Mouse (Mus musculus) megakaryocyte, embryonic 14.5 days (primary cell): ENCODE measurements around the gene Pitpnm3. TPM values are rescaled to one million over a fixed set of nuclear protein-coding genes. Genes with fewer than 3 reads are reported as not detected.

Source experiments
- H3K27me3 ChIP-seq: replicated peaks from 2 replicates; pipeline ENCODE3; 2012; ENCODE audit warnings: inconsistent platforms
- H3K36me3 ChIP-seq: replicated peaks from 2 replicates; pipeline ENCODE3; 2012; ENCODE audit warnings: low read length, inconsistent platforms, mixed read lengths
- H3K4me1 ChIP-seq: 2 replicates; pipeline ENCODE4 v1.6.1; 2012; ENCODE audit warnings: inconsistent platforms
- H3K4me3 ChIP-seq: replicated peaks from 2 replicates; pipeline ENCODE3; 2012; ENCODE audit warnings: moderate library complexity, mild to moderate bottlenecking, inconsistent platforms
- H3K9me3 ChIP-seq: 2 replicates; pipeline ENCODE4 v1.6.1; 2012; ENCODE audit warnings: inconsistent platforms
- FLI1 ChIP-seq: IDR thresholded peaks from 2 replicates; pipeline ENCODE4 v1.6.1; 2012; ENCODE audit warnings: low read length, inconsistent platforms, mixed read lengths
- GATA1 ChIP-seq: IDR thresholded peaks from 3 replicates; pipeline ENCODE4 v1.6.1; 2012; ENCODE audit warnings: mixed read lengths, low read length, inconsistent platforms, borderline replicate concordance
- polyA plus RNA-seq: library from polyadenylated mRNA; stranded (reverse); fragments of >175 nt; gene quantifications from 2 replicates; pipeline ENCODE4 v1.2.3, GENCODE M21; 2012; ENCODE audit warnings: low replicate concordance; ENCODE audit not compliant: insufficient read depth

Gene Pitpnm3
- polyA plus RNA-seq, 1 experiment: 0.07 TPM

GRCm38 (mm10) chr11:72156624-72157023, 21.0 kb upstream of the Pitpnm3 start:
- H3K36me3 ChIP-seq: peaks cover 86% of the 10 kb centered on the region
- no peaks in the 10 kb centered on the region for H3K27me3 ChIP-seq
- no peak overlapping the region for H3K4me3 ChIP-seq
- H3K4me1 ChIP-seq: no peaks in the 10 kb centered on the region; the same call in 1 of the 2 replicates
- no peak for TF ChIP-seq GATA1
- no peak for TF ChIP-seq FLI1
- no peaks in the 10 kb centered on the region for H3K9me3 ChIP-seq

- TF ChIP-seq GATA1: no peak
- no peak for TF ChIP-seq FLI1
- no peaks in the 10 kb centered on the region for H3K9me3 ChIP-seq
- H3K4me3 ChIP-seq: no peak overlapping the region
- H3K4me1 ChIP-seq: peaks cover 5% of the 10 kb centered on the region
- H3K36me3 ChIP-seq: peaks cover 80% of the 10 kb centered on the region
- no peaks in the 10 kb centered on the region for H3K27me3 ChIP-seq
Measured at GRCm38 (mm10) chr11:72155981-72156428, 20.4 kb upstream of the Pitpnm3 start.

- no peak overlapping the region for H3K4me3 ChIP-seq
- TF ChIP-seq FLI1 (no peak), GATA1 (no peak)
- H3K4me1 ChIP-seq: peaks cover 5% of the 10 kb centered on the region
- H3K9me3 ChIP-seq: no peaks in the 10 kb centered on the region
- no peaks in the 10 kb centered on the region for H3K27me3 ChIP-seq
- H3K36me3 ChIP-seq: peaks cover 76% of the 10 kb centered on the region
Measured at GRCm38 (mm10) chr11:72155186-72155980, 19.8 kb upstream of the Pitpnm3 start.

GRCm38 (mm10) chr11:72153122-72153862, 17.7 kb upstream of the Pitpnm3 start:
- peaks cover 5% of the 10 kb centered on the region for H3K4me1 ChIP-seq
- peaks cover 8% of the 10 kb centered on the region for H3K27me3 ChIP-seq
- no peaks in the 10 kb centered on the region for H3K9me3 ChIP-seq
- peaks cover 55% of the 10 kb centered on the region for H3K36me3 ChIP-seq
- H3K4me3 ChIP-seq: no peak overlapping the region
- TF ChIP-seq FLI1 (no peak), GATA1 (no peak)

- peaks cover 24% of the 10 kb centered on the region for H3K27me3 ChIP-seq
- H3K36me3 ChIP-seq: peaks cover 34% of the 10 kb centered on the region
- H3K9me3 ChIP-seq: no peaks in the 10 kb centered on the region
- no peak for TF ChIP-seq GATA1
- H3K4me1 ChIP-seq: peaks cover 8% of the 10 kb centered on the region
- H3K4me3 ChIP-seq: no peak overlapping the region
Measured at GRCm38 (mm10) chr11:72151120-72151519, 15.5 kb upstream of the Pitpnm3 start.

GRCm38 (mm10) chr11:72147910-72148309, 12.3 kb upstream of the Pitpnm3 start:
- H3K9me3 ChIP-seq: no peaks in the 10 kb centered on the region
- H3K36me3 ChIP-seq: peaks cover 2% of the 10 kb centered on the region
- no peak overlapping the region for H3K4me3 ChIP-seq
- peaks cover 8% of the 10 kb centered on the region for H3K4me1 ChIP-seq
- TF ChIP-seq GATA1 (no peak), FLI1 (no peak)
- H3K27me3 ChIP-seq: peaks cover 48% of the 10 kb centered on the region

- peaks cover 59% of the 10 kb centered on the region for H3K27me3 ChIP-seq
- H3K36me3 ChIP-seq: no peaks in the 10 kb centered on the region
- TF ChIP-seq FLI1 (no peak), GATA1 (no peak)
- H3K4me3 ChIP-seq: no peak overlapping the region
- H3K9me3 ChIP-seq: no peaks in the 10 kb centered on the region
- H3K4me1 ChIP-seq: 0 out of 2 replicates have a peak, but pooled peaks cover 3% of the 10 kb centered on the region
Measured at GRCm38 (mm10) chr11:72145877-72146248, 10.3 kb upstream of the Pitpnm3 start.

GRCm38 (mm10) chr11:72145182-72145876, 9.8 kb upstream of the Pitpnm3 start:
- Histone ChIP-seq H3K9me3 (no peaks in the 10 kb centered on the region), H3K4me1 (0 out of 2 replicates have a peak, but pooled peaks cover 3% of the 10 kb centered on the region), H3K27me3 (peaks cover 63% of the 10 kb centered on the region), H3K36me3 (no peaks in the 10 kb centered on the region), H3K4me3 (no peak overlapping the region)
- TF ChIP-seq FLI1: no peak
- no peak for TF ChIP-seq GATA1

- H3K4me1 ChIP-seq: 0 out of 2 replicates have a peak, but pooled peaks cover 3% of the 10 kb centered on the region
Measured at GRCm38 (mm10) chr11:72142889-72143288, 7.3 kb upstream of the Pitpnm3 start.

GRCm38 (mm10) chr11:72140198-72140597, 4.6 kb upstream of the Pitpnm3 start:
- Histone ChIP-seq H3K4me1 (peaks cover 4% of the 10 kb centered on the region), H3K4me3 (no peak overlapping the region), H3K27me3 (peaks cover 84% of the 10 kb centered on the region), H3K9me3 (no peaks in the 10 kb centered on the region), H3K36me3 (no peaks in the 10 kb centered on the region)
- TF ChIP-seq FLI1 (no peak), GATA1 (no peak)

More at GRCm38 (mm10) chr11:72142889-72143288, 7.3 kb upstream of the Pitpnm3 start:
- peaks cover 70% of the 10 kb centered on the region for H3K27me3 ChIP-seq
- H3K4me3 ChIP-seq: no peak overlapping the region
- H3K9me3 ChIP-seq: no peaks in the 10 kb centered on the region
- H3K36me3 ChIP-seq: no peaks in the 10 kb centered on the region
- TF ChIP-seq FLI1: no peak
- TF ChIP-seq GATA1: no peak
